Mouse (Mus musculus) heart, embryonic 13.5 days (tissue): ENCODE data around the gene Tspan6. TPM values are rescaled to one million over a fixed set of nuclear protein-coding genes. Genes with fewer than 3 reads are reported as not detected.

Source experiments
- ATAC-seq: fragments of 200-750 bp; cut with Nextera tagmentation; 2 replicates; pipeline ENCODE4 v1.8.0; 2017; ENCODE audit warnings: moderate TSS enrichment; ENCODE audit not compliant: insufficient number of reproducible peaks, low FRiP score, low TSS enrichment; ENCODE audit errors: extremely low read depth
- H3K27ac ChIP-seq: fragments of 300-500 bp; sonication (generic); replicated peaks from 2 replicates; pipeline ENCODE4 v1.5.1; 2015; ENCODE audit warnings: moderate library complexity, mild to moderate bottlenecking, inconsistent platforms
- H3K27me3 ChIP-seq: fragments of 300-500 bp; sonication (generic); replicated peaks from 2 replicates; pipeline ENCODE4 v1.6.1; 2015; ENCODE audit warnings: mild to moderate bottlenecking, inconsistent platforms
- H3K36me3 ChIP-seq: fragments of 300-500 bp; sonication (generic); 2 replicates; pipeline ENCODE4 v1.6.1; 2015; ENCODE audit warnings: mild to moderate bottlenecking, inconsistent platforms
- H3K4me1 ChIP-seq: fragments of 300-500 bp; sonication (generic); 2 replicates; pipeline ENCODE4 v1.6.1; 2015; ENCODE audit warnings: inconsistent platforms
- H3K4me2 ChIP-seq: fragments of 300-500 bp; sonication (generic); 2 replicates; pipeline ENCODE4 v1.6.1; 2015; ENCODE audit warnings: inconsistent platforms, mild to moderate bottlenecking, moderate library complexity
- H3K4me3 ChIP-seq: fragments of 300-500 bp; sonication (generic); 2 replicates; pipeline ENCODE4 v1.5.1; 2015; ENCODE audit warnings: moderate library complexity, mild to moderate bottlenecking, inconsistent platforms
- H3K9ac ChIP-seq: fragments of 300-500 bp; sonication (generic); 2 replicates; pipeline ENCODE4 v1.6.1; 2015; ENCODE audit warnings: inconsistent platforms, mild to moderate bottlenecking, moderate library complexity
- H3K9me3 ChIP-seq: fragments of 300-500 bp; sonication (generic); 2 replicates; pipeline ENCODE4 v1.6.1; 2016; ENCODE audit warnings: inconsistent platforms
- WGBS: fragments of 180-500 bp; shearing (Covaris S2); methylation state at CpG from one replicate; pipeline ENCODE4 v1.1.7; 2015; ENCODE audit warnings: mixed read lengths; 5-methylcytosine and 5-hydroxymethylcytosine counted together
- polyA plus RNA-seq: library from polyadenylated mRNA; unstranded; fragments of >200 nt; fragmentation: Nextera tagmentation; extraction: Ambion mirVana; gene quantifications from 2 replicates; pipeline ENCODE4 v1.2.1, GENCODE M21; 2015

The Tspan6 gene
- polyA plus RNA-seq, 1 experiment from 2014 or later = 126 TPM

GRCm38 (mm10) chrX:133888111-133888510 lies 10.1 kb downstream of the Tspan6 start:
- Histone ChIP-seq H3K9me3 (no peaks in the 10 kb centered on the region), H3K4me3 (no peak overlapping the region), H3K36me3 (peaks cover 26% of the 10 kb centered on the region), H3K27me3 (no peaks in the 10 kb centered on the region), H3K27ac (no peak overlapping the region), H3K4me1 (no peaks in the 10 kb centered on the region), H3K4me2 (no peak overlapping the region), H3K9ac (no peak overlapping the region)
- ATAC-seq = no peak
- WGBS = 86% methylated on average over 5 of the region's 5 CpGs

GRCm38 (mm10) chrX:133887308-133887707 lies 10.9 kb downstream of the Tspan6 start:
- no peak overlapping the region for H3K4me3 ChIP-seq
- peaks cover 20% of the 10 kb centered on the region for H3K36me3 ChIP-seq
- H3K27ac ChIP-seq = no peak overlapping the region
- H3K9me3 ChIP-seq = no peaks in the 10 kb centered on the region
- no peak overlapping the region for H3K9ac ChIP-seq
- H3K4me1 ChIP-seq = no peaks in the 10 kb centered on the region
- 80% methylated on average over 3 of the region's 3 CpGs for WGBS
- ATAC-seq = no peak
- H3K4me2 ChIP-seq = no peak overlapping the region
- H3K27me3 ChIP-seq = no peaks in the 10 kb centered on the region

- H3K27ac ChIP-seq = no peak overlapping the region
- no peaks in the 10 kb centered on the region for H3K9me3 ChIP-seq
- H3K36me3 ChIP-seq = no peaks in the 10 kb centered on the region
- H3K4me1 ChIP-seq = no peaks in the 10 kb centered on the region
- H3K4me2 ChIP-seq = no peak overlapping the region
- H3K9ac ChIP-seq = no peak overlapping the region
- 73% methylated on average over 6 of the region's 6 CpGs for WGBS
- no peak for ATAC-seq
- no peaks in the 10 kb centered on the region for H3K27me3 ChIP-seq
- no peak overlapping the region for H3K4me3 ChIP-seq
Measured at GRCm38 (mm10) chrX:133869743-133870142, 28.5 kb downstream of the Tspan6 start.

- H3K27me3 ChIP-seq = 0 out of 2 replicates have a peak, but pooled peaks cover 2% of the 10 kb centered on the region
- H3K4me3 ChIP-seq = no peak overlapping the region
- no peak overlapping the region for H3K27ac ChIP-seq
- H3K9me3 ChIP-seq = no peaks in the 10 kb centered on the region
- 92% methylated on average over 4 of the region's 4 CpGs for WGBS
- no peak overlapping the region for H3K4me2 ChIP-seq
- H3K36me3 ChIP-seq = no peaks in the 10 kb centered on the region
- ATAC-seq = no peak
- H3K9ac ChIP-seq = no peak overlapping the region
- no peaks in the 10 kb centered on the region for H3K4me1 ChIP-seq
Measured at GRCm38 (mm10) chrX:133853637-133854036, 44.6 kb downstream of the Tspan6 start.

- no peaks in the 10 kb centered on the region for H3K9me3 ChIP-seq
- H3K36me3 ChIP-seq = no peaks in the 10 kb centered on the region
- H3K27me3 ChIP-seq = no peaks in the 10 kb centered on the region
- 73% methylated on average over 5 of the region's 5 CpGs for WGBS
- ATAC-seq = no peak
- no peak within 1 kb of the TSS for H3K4me2 ChIP-seq
- no peaks in the 10 kb centered on the region for H3K4me1 ChIP-seq
- H3K27ac ChIP-seq = no peak within 1 kb of the TSS
- H3K9ac ChIP-seq = no peak within 1 kb of the TSS
- no peak within 1 kb of the TSS for H3K4me3 ChIP-seq
Measured at GRCm38 (mm10) chrX:133850680-133851079, 47.5 kb downstream of the Tspan6 start, which contains the start of gene Tnmd. TSS of gene Tnmd (plus strand) at chrX:133850980.

Other genes with a start within 250 kb of the Tspan6 start
- 0.31 and 0.48 TPM in 2 replicates for gene Pcdh19, start 209.4 kb downstream of the Tspan6 start, polyA plus RNA-seq
- gene Tnmd, start 47.4 kb downstream of the Tspan6 start, polyA plus RNA-seq = 0.25 and 0.56 TPM in 2 replicates
- gene Srpx2, start 10.0 kb upstream of the Tspan6 start, polyA plus RNA-seq = 4.9 and 5.1 TPM in 2 replicates
- 2.8 and 3.8 TPM in 2 replicates for gene Sytl4, start 83.4 kb upstream of the Tspan6 start, polyA plus RNA-seq
- 27.8 and 28.4 TPM in 2 replicates for gene Cstf2, start 160.8 kb upstream of the Tspan6 start, polyA plus RNA-seq